Mouse (Mus musculus): ENCODE measurements around the gene Padi6.

The Padi6 gene

DNA sequence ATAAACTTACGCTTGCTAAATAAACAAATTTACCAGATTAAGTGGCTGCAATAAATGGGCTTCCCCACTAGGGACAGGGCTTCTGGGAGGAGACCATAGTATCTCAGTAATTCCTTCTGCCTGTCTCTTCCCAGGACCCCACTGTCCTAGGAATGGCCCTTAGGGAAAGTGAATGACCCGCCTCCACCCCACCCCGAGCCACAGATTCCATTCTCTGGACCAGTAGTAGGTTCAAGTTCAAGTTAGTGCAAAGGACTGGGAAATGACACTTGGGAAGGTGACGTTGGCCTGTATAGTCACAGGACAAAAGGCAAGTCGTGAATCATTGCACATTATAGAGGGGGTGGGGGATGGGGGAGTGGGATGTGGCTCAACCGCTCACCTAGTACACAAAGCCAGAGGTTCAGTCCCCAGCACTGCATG, 57.6 kb downstream of the Padi6 start:
- in situ Hi-C loops (cut with MseI, MboI): no loop called here

DNA sequence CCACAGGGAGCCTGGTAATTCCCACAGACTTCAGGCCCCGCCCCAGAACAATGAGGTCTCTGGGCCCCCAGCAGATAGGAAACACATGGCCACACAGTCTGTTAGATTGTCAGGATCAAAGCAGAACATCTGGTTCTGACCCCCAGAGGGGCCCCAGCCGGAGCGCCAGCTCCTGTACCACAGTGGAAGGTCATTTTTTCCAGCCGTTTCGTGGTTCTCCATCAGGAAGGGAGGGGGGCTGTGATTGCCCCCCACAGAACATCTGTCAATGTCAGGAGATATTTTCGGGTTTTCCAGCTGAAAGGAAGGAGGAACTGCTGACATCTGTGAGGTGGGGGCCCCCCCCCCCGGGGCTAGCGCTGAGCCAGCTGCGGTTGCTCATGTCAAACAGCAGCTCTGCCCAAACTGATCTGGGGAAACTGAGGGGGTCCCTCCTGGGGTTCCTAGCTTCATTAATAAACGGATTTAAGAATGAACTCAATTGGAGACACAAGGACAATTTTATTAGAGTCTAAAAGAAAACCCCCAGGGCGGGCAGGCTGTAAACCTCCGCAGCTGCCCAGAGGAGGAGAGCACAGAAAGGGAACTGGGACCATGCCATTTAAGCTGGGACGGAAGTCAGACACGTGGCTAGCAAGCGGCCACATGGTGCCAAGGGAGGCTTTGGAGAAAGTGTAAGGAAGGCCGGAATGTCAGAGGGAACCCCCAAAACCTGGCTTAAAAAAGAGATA, 58.1 kb downstream of the Padi6 start:
- in situ Hi-C loops (cut with MseI, MboI): no loop called here

GRCm38 (mm10) chr4:140683608-140684007, 58.8 kb downstream of the Padi6 start:
- in situ Hi-C loops (cut with MseI, MboI): no loop called here

DNA sequence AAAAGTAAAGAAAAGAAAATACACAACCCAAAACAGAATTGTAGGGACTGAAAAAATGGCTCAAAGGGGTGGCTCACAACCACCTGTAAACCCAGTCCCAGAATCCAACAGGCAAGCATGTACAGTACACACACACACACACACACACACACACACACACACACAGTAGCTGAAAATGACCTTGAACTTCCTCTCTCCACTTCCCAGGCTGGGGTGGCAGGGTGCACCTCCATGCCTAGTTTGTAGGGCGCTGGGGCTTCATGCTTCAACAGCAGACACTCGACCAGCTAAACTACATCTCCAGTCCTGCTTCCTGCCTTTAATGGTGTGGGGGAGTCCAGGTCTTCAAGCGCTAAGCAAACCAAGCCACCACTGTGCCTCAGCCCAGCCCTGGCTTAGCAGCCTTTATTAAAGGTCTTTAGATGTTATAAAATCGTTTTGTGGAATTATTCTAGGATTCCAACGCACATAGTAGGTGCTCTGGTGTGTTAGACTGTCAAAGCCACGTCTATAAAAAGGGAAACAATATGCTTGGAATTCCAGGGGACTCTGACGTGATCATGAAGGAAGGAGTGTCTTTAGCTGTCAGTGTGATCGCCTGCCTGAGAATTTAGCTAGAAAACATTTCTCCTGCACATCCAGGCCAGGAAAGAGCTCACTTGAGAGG, 61.6 kb downstream of the Padi6 start:
- in situ Hi-C loops (cut with MseI, MboI): no loop called here

DNA sequence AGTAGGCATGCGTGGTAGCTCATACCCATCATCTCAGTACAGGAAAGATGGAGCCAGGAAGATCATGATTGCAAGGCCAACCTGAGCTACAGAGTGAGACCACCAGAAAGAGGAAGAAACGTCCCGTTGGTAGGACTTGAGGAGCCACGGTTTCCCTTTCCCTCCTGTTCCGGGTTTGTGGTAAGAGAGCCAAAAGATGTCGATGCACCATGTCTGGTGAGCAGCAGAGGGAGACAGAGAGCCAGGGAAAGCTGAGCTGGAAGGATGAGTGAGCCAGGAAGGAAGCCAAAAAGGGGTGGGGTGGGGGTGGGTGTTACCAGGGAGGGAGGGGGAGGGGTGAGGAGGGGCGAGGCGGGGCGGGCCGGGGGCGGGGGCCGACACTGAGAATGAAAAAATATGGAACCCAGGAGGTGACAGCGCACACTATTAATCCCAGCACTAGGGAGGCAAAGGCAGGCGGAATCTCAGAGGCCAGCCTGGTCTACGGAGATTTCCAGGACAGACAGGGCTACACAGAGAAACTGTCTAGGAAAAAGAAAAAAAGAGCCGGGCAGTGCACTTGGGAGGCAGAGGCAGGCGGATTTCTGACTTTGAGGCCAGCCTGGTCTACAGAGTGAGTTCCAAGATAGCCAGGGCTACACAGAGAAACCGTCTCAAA, 62.6 kb downstream of the Padi6 start:
- in situ Hi-C loops (cut with MseI, MboI): loop anchor here (5.0 kb wide), 1 partner anchor 88 kb away; no protein-coding TSS in a partner anchor

DNA sequence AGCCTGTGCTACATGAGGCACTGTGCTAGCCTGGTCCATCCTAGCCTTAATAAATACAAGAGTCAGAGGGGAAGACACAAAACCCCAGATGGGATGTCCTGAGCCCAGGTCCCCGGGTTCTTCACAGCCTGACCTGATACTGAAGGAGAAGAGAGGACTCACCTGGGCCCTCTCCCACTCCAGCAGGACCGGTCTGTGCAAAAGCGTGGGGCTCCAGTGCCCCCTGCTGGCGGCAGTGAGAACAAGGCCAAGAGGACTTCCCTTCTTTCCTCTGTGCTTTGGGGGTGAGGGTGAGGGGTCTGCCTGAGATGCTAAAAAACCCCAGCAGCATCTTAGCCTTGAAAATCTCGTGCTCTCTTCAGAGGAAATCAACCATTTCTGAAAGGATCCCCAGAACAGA, 63.4 kb downstream of the Padi6 start:
- in situ Hi-C loops (cut with MseI, MboI): loop anchor here (5.0 kb wide), 1 partner anchor 87 kb away; no protein-coding TSS in a partner anchor

Data from mouse trophoblast stem cell (cell line).